10 mouse cellular contexts compared by ENCODE assay signal in the genomic region with DNA sequence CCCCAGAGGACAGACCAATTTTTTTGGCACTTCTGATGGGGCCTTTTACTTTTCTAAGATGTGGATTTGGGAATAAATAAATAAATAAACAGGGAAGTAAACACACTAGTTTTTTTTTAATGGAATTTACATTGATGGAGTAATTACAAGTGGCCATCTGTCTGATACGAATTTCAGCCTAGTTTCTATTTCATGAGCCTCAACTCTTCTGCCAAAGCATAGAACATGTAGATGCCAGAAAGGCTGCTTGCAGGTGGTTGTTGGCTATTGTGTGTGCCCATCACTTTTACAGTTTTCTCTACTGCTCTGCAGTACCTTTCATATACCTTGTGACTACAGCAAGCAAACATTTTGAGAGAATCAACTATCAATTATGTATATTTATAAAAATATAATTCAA.
DNase-seq lines count a peak whose midpoint lies in the region; ATAC-seq lines count a peak whose summit lies in the region.
"Had no signal": no experiment of that assay in that cellular context is flagged by ENCODE, and none has a peak within 500 bp of the region (broad histone marks: within the 10 kb centered on the region; RNA-seq: fewer than 3 reads in every experiment).

No protein-coding gene starts in this region.

- H3K27me3 ChIP-seq in forebrain, embryonic 14.5 days (replicated peaks; ENCODE audit: control insufficient read depth, insufficient read depth, low read length): no peaks in the 10 kb centered on the region
- no peaks in the 10 kb centered on the region for H3K27me3 ChIP-seq in forebrain, embryonic 15.5 days
- H3K27me3 ChIP-seq in midbrain, embryonic 11.5 days (ENCODE audit: control insufficient read depth, insufficient read depth, low read length): no peaks in the 10 kb centered on the region
- no peaks in the 10 kb centered on the region for H3K27me3 ChIP-seq in midbrain, embryonic 10.5 days (ENCODE audit: low read depth, poor library complexity, severe bottlenecking)
- H3K27me3 ChIP-seq: embryonic facial prominence, embryonic 12.5 days; forebrain, embryonic 13.5 days had no signal

- no peak for ATAC-seq in forebrain, embryonic 14.5 days
- ATAC-seq in forebrain, embryonic 15.5 days (replicated peaks): no peak
- no peak for ATAC-seq in midbrain, embryonic 11.5 days (ENCODE audit: low FRiP score)

- no peaks in the 10 kb centered on the region for H3K9me3 ChIP-seq in forebrain, embryonic 14.5 days (replicated peaks; ENCODE audit: control insufficient read depth, low read length)
- no peaks in the 10 kb centered on the region for H3K9me3 ChIP-seq in forebrain, embryonic 15.5 days
- no peaks in the 10 kb centered on the region for H3K9me3 ChIP-seq in midbrain, embryonic 11.5 days (ENCODE audit: control insufficient read depth, low read length)
- no peaks in the 10 kb centered on the region for H3K9me3 ChIP-seq in midbrain, embryonic 10.5 days (replicated peaks)
- H3K9me3 ChIP-seq: embryonic facial prominence, embryonic 10.5 days; embryonic facial prominence, embryonic 12.5 days; forebrain, embryonic 13.5 days had no signal

- peak; percentile 53 for DNase-seq in forebrain, embryonic 14.5 days (ENCODE audit: low spot score)
- DNase-seq in midbrain, embryonic 11.5 days (ENCODE audit: low spot score, missing footprints): peak; percentile 49
- no peak for DNase-seq in midbrain, embryonic 10.5 days (ENCODE audit: low spot score)
- DNase-seq in left cerebral cortex, adult 9 months (ENCODE audit: low spot score in 2 of 2): no peak
- DNase-seq: adrenal gland, adult 2 months had no signal

- peaks cover 20% of the 10 kb centered on the region for H3K4me1 ChIP-seq in forebrain, embryonic 14.5 days (ENCODE audit: control insufficient read depth, insufficient read depth, low read length)
- peaks cover 37% of the 10 kb centered on the region for H3K4me1 ChIP-seq in forebrain, embryonic 15.5 days
- no peaks in the 10 kb centered on the region for H3K4me1 ChIP-seq in midbrain, embryonic 11.5 days (ENCODE audit: control insufficient read depth, insufficient read depth, low read length)
- H3K4me1 ChIP-seq in midbrain, embryonic 10.5 days: no peaks in the 10 kb centered on the region

- 60% methylated on average over 1 of the region's 1 CpGs for WGBS in forebrain, embryonic 14.5 days
- 42% methylated on average over 1 of the region's 1 CpGs for WGBS in forebrain, embryonic 15.5 days
- 71% methylated on average over 1 of the region's 1 CpGs for WGBS in midbrain, embryonic 11.5 days
- 92% methylated on average over 1 of the region's 1 CpGs for WGBS in midbrain, embryonic 10.5 days

- H3K27ac ChIP-seq in forebrain, embryonic 14.5 days (ENCODE audit: low read depth, low read length): no peak overlapping the region
- no peak overlapping the region for H3K27ac ChIP-seq in forebrain, embryonic 15.5 days (replicated peaks)
- H3K27ac ChIP-seq in midbrain, embryonic 11.5 days (ENCODE audit: low read depth, low read length): no peak overlapping the region
- H3K27ac ChIP-seq in midbrain, embryonic 10.5 days (replicated peaks): no peak overlapping the region
- H3K27ac ChIP-seq: embryonic facial prominence, embryonic 10.5 days; embryonic facial prominence, embryonic 12.5 days; forebrain, embryonic 13.5 days had no signal

- H3K36me3 ChIP-seq in forebrain, embryonic 14.5 days (ENCODE audit: control insufficient read depth, insufficient read depth, low read length): no peaks in the 10 kb centered on the region
- H3K36me3 ChIP-seq in forebrain, embryonic 15.5 days: no peaks in the 10 kb centered on the region
- H3K36me3 ChIP-seq in midbrain, embryonic 11.5 days (ENCODE audit: control insufficient read depth, insufficient read depth, low read length): no peaks in the 10 kb centered on the region
- H3K36me3 ChIP-seq in midbrain, embryonic 10.5 days: no peaks in the 10 kb centered on the region
- H3K36me3 ChIP-seq: embryonic facial prominence, embryonic 10.5 days; embryonic facial prominence, embryonic 12.5 days had no signal

- no peak overlapping the region for H3K4me2 ChIP-seq in forebrain, embryonic 14.5 days (ENCODE audit: low read length)
- H3K4me2 ChIP-seq in forebrain, embryonic 15.5 days (replicated peaks): no peak overlapping the region
- H3K4me2 ChIP-seq in midbrain, embryonic 11.5 days: no peak overlapping the region
- H3K4me2 ChIP-seq: embryonic facial prominence, embryonic 12.5 days; forebrain, embryonic 13.5 days had no signal

- no peak overlapping the region for H3K4me3 ChIP-seq in forebrain, embryonic 14.5 days (ENCODE audit: low read depth, low read length)
- H3K4me3 ChIP-seq in forebrain, embryonic 15.5 days: no peak overlapping the region
- H3K4me3 ChIP-seq in midbrain, embryonic 11.5 days (ENCODE audit: low read depth, low read length): no peak overlapping the region
- H3K4me3 ChIP-seq in midbrain, embryonic 10.5 days: no peak overlapping the region
- H3K4me3 ChIP-seq: embryonic facial prominence, embryonic 10.5 days; embryonic facial prominence, embryonic 12.5 days; forebrain, embryonic 13.5 days had no signal

- no peak overlapping the region for H3K9ac ChIP-seq in forebrain, embryonic 14.5 days (ENCODE audit: low read length)
- no peak overlapping the region for H3K9ac ChIP-seq in forebrain, embryonic 15.5 days (replicated peaks)
- no peak overlapping the region for H3K9ac ChIP-seq in midbrain, embryonic 11.5 days (ENCODE audit: low read length)
- H3K9ac ChIP-seq: embryonic facial prominence, embryonic 12.5 days; forebrain, embryonic 13.5 days; forebrain, postnatal 0 days had no signal

Comparison
In these comparisons a context has a peak if more than half of its experiments do, and no peak if none do; other contexts are left out.
1. DNase-seq: peak in forebrain, embryonic 14.5 days (single experiment) and midbrain, embryonic 11.5 days (single experiment); none in midbrain, embryonic 10.5 days (single experiment) and left cerebral cortex, adult 9 months (0 of 2).